Mouse (Mus musculus): ENCODE results near the gene Henmt1. TPM values are rescaled to one million over a fixed set of nuclear protein-coding genes. Genes with fewer than 3 reads are reported as not detected.
A peak's percentile ranks its signal among the peaks of the same experiment; 100 is the strongest.

Gene Henmt1
- polyA plus RNA-seq, 1 experiment from 2014 or later = 2.9 TPM

DNA sequence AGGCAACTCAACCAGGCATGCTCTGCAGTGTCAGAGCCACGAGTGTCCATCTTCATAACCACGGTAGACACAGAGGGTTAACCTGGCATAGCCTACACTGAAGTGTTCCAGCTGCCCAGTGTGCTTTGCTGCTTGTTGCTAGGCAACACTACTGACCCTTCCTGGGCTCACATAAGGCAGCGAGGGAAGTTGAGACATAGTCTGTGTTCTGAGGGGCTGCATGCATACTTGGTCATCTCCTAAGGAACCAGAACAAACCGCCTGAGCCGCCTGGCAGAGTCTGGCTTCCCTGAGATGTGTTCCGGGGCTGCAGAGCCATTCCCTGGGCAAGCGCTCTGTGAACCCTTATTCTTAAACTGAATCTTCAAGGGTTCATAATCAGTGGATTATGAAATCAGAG lies 21.6 kb downstream of the Henmt1 start:
- Histone ChIP-seq H3K36me3 (ENCODE audit: control insufficient read depth, insufficient read depth, low read length) (no peaks in the 10 kb centered on the region), H3K27me3 (ENCODE audit: control insufficient read depth, insufficient read depth, low read length) (no peaks in the 10 kb centered on the region), H3K9me3 (ENCODE audit: control insufficient read depth, low read length) (no peaks in the 10 kb centered on the region), H3K9ac (replicated peaks; ENCODE audit: low read length) (peak overlapping the region; percentile 38), H3K4me1 (ENCODE audit: control insufficient read depth, insufficient read depth, low read length) (peaks cover 15% of the 10 kb centered on the region), H3K4me3 (replicated peaks; ENCODE audit: low read depth, low read length) (peak overlapping the region; percentile 16; the same call in 1 of the 2 replicates), H3K27ac (replicated peaks; ENCODE audit: low read depth, low read length) (peak overlapping the region; percentile 77), H3K4me2 (ENCODE audit: low read length) (peak overlapping the region; percentile 50)
- WGBS = under 1% methylated on average over 7 of the region's 7 CpGs
- ATAC-seq (ENCODE audit: low FRiP score, low TSS enrichment) (peak; percentile 82), DNase-seq (peak; percentile 80)

- Histone ChIP-seq H3K27me3 (ENCODE audit: control insufficient read depth, insufficient read depth, low read length) (no peaks in the 10 kb centered on the region), H3K4me3 (replicated peaks; ENCODE audit: low read depth, low read length) (peak overlapping the region; percentile 16; the same call in 1 of the 2 replicates), H3K36me3 (ENCODE audit: control insufficient read depth, insufficient read depth, low read length) (no peaks in the 10 kb centered on the region), H3K4me2 (ENCODE audit: low read length) (peak overlapping the region; percentile 50), H3K9me3 (ENCODE audit: control insufficient read depth, low read length) (no peaks in the 10 kb centered on the region), H3K27ac (replicated peaks; ENCODE audit: low read depth, low read length) (peak overlapping the region; percentile 77), H3K4me1 (ENCODE audit: control insufficient read depth, insufficient read depth, low read length) (peaks cover 15% of the 10 kb centered on the region), H3K9ac (replicated peaks; ENCODE audit: low read length) (peak overlapping the region; percentile 38)
- peak; percentile 59; the same call in 1 of the 2 replicates for ATAC-seq (ENCODE audit: low FRiP score, low TSS enrichment)
- DNase-seq = no peak
- WGBS = 7% methylated on average over 6 of the region's 6 CpGs
Observed at GRCm38 (mm10) chr3:108961655-108962054, 22.0 kb downstream of the Henmt1 start.

- Histone ChIP-seq H3K9me3 (ENCODE audit: control insufficient read depth, low read length) (no peaks in the 10 kb centered on the region), H3K4me3 (replicated peaks; ENCODE audit: low read depth, low read length) (no peak overlapping the region), H3K36me3 (ENCODE audit: control insufficient read depth, insufficient read depth, low read length) (no peaks in the 10 kb centered on the region), H3K27me3 (ENCODE audit: control insufficient read depth, insufficient read depth, low read length) (no peaks in the 10 kb centered on the region), H3K4me1 (ENCODE audit: control insufficient read depth, insufficient read depth, low read length) (peaks cover 15% of the 10 kb centered on the region), H3K27ac (replicated peaks; ENCODE audit: low read depth, low read length) (no peak overlapping the region), H3K4me2 (ENCODE audit: low read length) (no peak overlapping the region), H3K9ac (replicated peaks; ENCODE audit: low read length) (no peak overlapping the region)
- DNase-seq (no peak), ATAC-seq (ENCODE audit: low FRiP score, low TSS enrichment) (no peak)
- WGBS = 83% methylated on average over 3 of the region's 3 CpGs
Observed at GRCm38 (mm10) chr3:108963278-108963677, 23.6 kb downstream of the Henmt1 start.

GRCm38 (mm10) chr3:108963776-108964175 lies 24.1 kb downstream of the Henmt1 start:
- no peak for ATAC-seq (ENCODE audit: low FRiP score, low TSS enrichment)
- H3K36me3 ChIP-seq (ENCODE audit: control insufficient read depth, insufficient read depth, low read length) = no peaks in the 10 kb centered on the region

GRCm38 (mm10) chr3:108964361-108965044 lies 24.8 kb downstream of the Henmt1 start:
- no peak for ATAC-seq (ENCODE audit: low FRiP score, low TSS enrichment)
- Histone ChIP-seq H3K4me2 (ENCODE audit: low read length) (no peak overlapping the region), H3K4me3 (replicated peaks; ENCODE audit: low read depth, low read length) (no peak overlapping the region), H3K27me3 (ENCODE audit: control insufficient read depth, insufficient read depth, low read length) (no peaks in the 10 kb centered on the region), H3K4me1 (ENCODE audit: control insufficient read depth, insufficient read depth, low read length) (peaks cover 15% of the 10 kb centered on the region), H3K36me3 (ENCODE audit: control insufficient read depth, insufficient read depth, low read length) (no peaks in the 10 kb centered on the region), H3K9ac (replicated peaks; ENCODE audit: low read length) (no peak overlapping the region), H3K27ac (replicated peaks; ENCODE audit: low read depth, low read length) (no peak overlapping the region), H3K9me3 (ENCODE audit: control insufficient read depth, low read length) (no peaks in the 10 kb centered on the region)
- no peak for DNase-seq
- WGBS = 79% methylated on average over 7 of the region's 7 CpGs

More at GRCm38 (mm10) chr3:108963776-108964175, 24.1 kb downstream of the Henmt1 start:
- Histone ChIP-seq H3K4me1 (ENCODE audit: control insufficient read depth, insufficient read depth, low read length) (peaks cover 15% of the 10 kb centered on the region), H3K9me3 (ENCODE audit: control insufficient read depth, low read length) (no peaks in the 10 kb centered on the region), H3K27me3 (ENCODE audit: control insufficient read depth, insufficient read depth, low read length) (no peaks in the 10 kb centered on the region), H3K4me2 (ENCODE audit: low read length) (no peak overlapping the region), H3K27ac (replicated peaks; ENCODE audit: low read depth, low read length) (no peak overlapping the region), H3K4me3 (replicated peaks; ENCODE audit: low read depth, low read length) (no peak overlapping the region), H3K9ac (replicated peaks; ENCODE audit: low read length) (no peak overlapping the region)
- WGBS = 79% methylated on average over 3 of the region's 3 CpGs
- no peak for DNase-seq

DNA sequence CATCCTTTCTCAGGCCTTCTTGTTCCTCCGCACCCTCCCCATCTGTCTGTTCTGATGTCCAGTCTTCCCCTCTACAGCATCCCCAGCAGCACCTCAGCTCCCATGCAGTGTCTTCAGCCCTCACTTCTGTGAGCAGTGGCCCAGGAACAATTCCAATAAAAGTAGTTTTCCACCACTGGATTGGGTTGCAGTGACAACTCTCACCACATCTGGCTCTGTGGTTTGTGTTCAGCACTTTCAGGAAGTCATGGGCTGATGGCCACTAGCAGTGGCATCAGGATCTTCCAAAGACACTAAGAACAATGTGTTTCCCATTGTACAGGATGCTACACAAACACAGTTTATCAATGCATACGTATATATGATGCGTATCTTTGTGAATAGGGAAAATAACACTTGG lies 26.4 kb downstream of the Henmt1 start:
- ATAC-seq (ENCODE audit: low FRiP score, low TSS enrichment) (no peak), DNase-seq (no peak)
- Histone ChIP-seq H3K36me3 (ENCODE audit: control insufficient read depth, insufficient read depth, low read length) (no peaks in the 10 kb centered on the region), H3K27ac (replicated peaks; ENCODE audit: low read depth, low read length) (no peak overlapping the region), H3K4me2 (ENCODE audit: low read length) (no peak overlapping the region), H3K27me3 (ENCODE audit: control insufficient read depth, insufficient read depth, low read length) (no peaks in the 10 kb centered on the region), H3K9ac (replicated peaks; ENCODE audit: low read length) (no peak overlapping the region), H3K9me3 (ENCODE audit: control insufficient read depth, low read length) (no peaks in the 10 kb centered on the region), H3K4me1 (ENCODE audit: control insufficient read depth, insufficient read depth, low read length) (peaks cover 14% of the 10 kb centered on the region), H3K4me3 (replicated peaks; ENCODE audit: low read depth, low read length) (no peak overlapping the region)
- WGBS = 97% methylated on average over 3 of the region's 3 CpGs

DNA sequence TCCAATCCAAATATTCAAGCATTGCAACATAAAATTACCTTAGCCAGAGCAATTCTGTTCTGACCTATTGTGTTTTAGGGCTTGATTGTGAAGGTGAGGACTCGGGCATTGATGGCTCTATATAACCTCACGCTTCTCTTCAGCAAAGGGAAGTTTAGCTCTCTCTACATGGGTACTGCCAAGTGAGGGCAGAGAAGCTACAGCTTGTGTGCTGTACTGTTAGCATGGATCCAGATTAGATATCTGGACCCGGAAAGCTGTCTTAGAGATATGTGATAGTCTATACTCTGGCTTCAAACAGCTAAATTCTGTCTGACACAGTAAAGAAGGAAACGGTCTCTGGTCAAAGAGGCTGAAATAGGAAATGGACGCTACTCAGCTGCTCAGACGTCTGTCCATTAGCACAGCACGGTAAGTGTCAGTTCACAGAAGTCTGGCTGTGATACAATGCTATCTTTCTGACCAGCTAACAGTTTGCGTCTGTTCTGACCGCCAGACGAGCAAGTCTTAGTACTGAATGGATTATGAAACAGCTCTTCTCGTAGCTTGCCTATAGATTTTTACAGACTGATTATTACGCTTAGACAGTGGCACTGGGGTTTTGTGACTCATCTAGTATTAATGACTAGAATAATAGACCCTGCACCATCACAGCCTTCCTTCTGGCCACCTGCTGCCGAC lies 34.4 kb downstream of the Henmt1 start:
- no peak for ATAC-seq (ENCODE audit: low FRiP score, low TSS enrichment)
- Histone ChIP-seq H3K9me3 (ENCODE audit: control insufficient read depth, low read length) (no peaks in the 10 kb centered on the region), H3K27ac (replicated peaks; ENCODE audit: low read depth, low read length) (no peak overlapping the region), H3K9ac (replicated peaks; ENCODE audit: low read length) (no peak overlapping the region), H3K4me2 (ENCODE audit: low read length) (no peak overlapping the region), H3K4me3 (replicated peaks; ENCODE audit: low read depth, low read length) (no peak overlapping the region), H3K36me3 (ENCODE audit: control insufficient read depth, insufficient read depth, low read length) (peaks cover 38% of the 10 kb centered on the region), H3K4me1 (ENCODE audit: control insufficient read depth, insufficient read depth, low read length) (no peaks in the 10 kb centered on the region), H3K27me3 (ENCODE audit: control insufficient read depth, insufficient read depth, low read length) (no peaks in the 10 kb centered on the region)
- DNase-seq = no peak
- 81% methylated on average over 13 of the region's 13 CpGs for WGBS

GRCm38 (mm10) chr3:108974920-108975485 lies 35.3 kb downstream of the Henmt1 start:
- no peak for DNase-seq
- no peaks in the 10 kb centered on the region for H3K27me3 ChIP-seq (ENCODE audit: control insufficient read depth, insufficient read depth, low read length)
- H3K9ac ChIP-seq (replicated peaks; ENCODE audit: low read length) = no peak overlapping the region
- no peak for ATAC-seq (ENCODE audit: low FRiP score, low TSS enrichment)
- no peak overlapping the region for H3K4me3 ChIP-seq (replicated peaks; ENCODE audit: low read depth, low read length)
- no peak overlapping the region for H3K4me2 ChIP-seq (ENCODE audit: low read length)
- peaks cover 46% of the 10 kb centered on the region for H3K36me3 ChIP-seq (ENCODE audit: control insufficient read depth, insufficient read depth, low read length)
- no peaks in the 10 kb centered on the region for H3K4me1 ChIP-seq (ENCODE audit: control insufficient read depth, insufficient read depth, low read length)
- no peak overlapping the region for H3K27ac ChIP-seq (replicated peaks; ENCODE audit: low read depth, low read length)
- no peaks in the 10 kb centered on the region for H3K9me3 ChIP-seq (ENCODE audit: control insufficient read depth, low read length)
- 92% methylated on average over 15 of the region's 15 CpGs for WGBS

All from midbrain, embryonic 14.5 days (tissue).